Mouse (Mus musculus) kidney, adult 2 months (tissue): Measurements from ENCODE around the gene Adamts10. TPM values are rescaled to one million over a fixed set of nuclear protein-coding genes. Genes with fewer than 3 reads are reported as not detected.

ENCODE experiments used
- DNase-seq: peaks from one replicate; pipeline ENCODE4 v3.0.0; 2021
- H3K27ac ChIP-seq: fragments of 200-500 bp; 2 replicates; pipeline ENCODE4 v1.5.1; 2012; ENCODE audit warnings: low read depth, low read length, control low read depth, inconsistent platforms; ENCODE audit not compliant: insufficient read depth
- H3K27me3 ChIP-seq: fragments of 200-500 bp; replicated peaks from 2 replicates; pipeline ENCODE4 v1.6.1; 2012; ENCODE audit warnings: mild to moderate bottlenecking, moderate library complexity, low read length, inconsistent platforms; ENCODE audit not compliant: control insufficient read depth, insufficient read depth
- H3K36me3 ChIP-seq: fragments of 200-500 bp; 2 replicates; pipeline ENCODE4 v1.6.1; 2012; ENCODE audit warnings: mild to moderate bottlenecking, moderate library complexity, low read length, inconsistent platforms; ENCODE audit not compliant: control insufficient read depth, insufficient read depth
- H3K4me1 ChIP-seq: fragments of 200-500 bp; 2 replicates; pipeline ENCODE4 v1.6.1; 2011; ENCODE audit warnings: low read length; ENCODE audit not compliant: control insufficient read depth, insufficient read depth
- H3K4me3 ChIP-seq: fragments of 200-500 bp; 2 replicates; pipeline ENCODE4 v1.5.1; 2011; ENCODE audit warnings: mild to moderate bottlenecking, low read depth, low read length, control low read depth; ENCODE audit not compliant: insufficient read depth
- CTCF ChIP-seq: fragments of 200-500 bp; conservative IDR thresholded peaks from 2 replicates; pipeline ENCODE4 v1.5.1; 2011; ENCODE audit warnings: low read depth, mild to moderate bottlenecking, control low read depth, low read length, moderate library complexity, mixed read lengths; ENCODE audit not compliant: insufficient read depth, insufficient read length
- POLR2A ChIP-seq: fragments of 200-500 bp; IDR thresholded peaks from one replicate; pipeline ENCODE4 v1.6.1; 2011; ENCODE audit warnings: low read depth, low read length, control low read depth
- WGBS: fragments of 180-500 bp; shearing (Covaris S2); methylation state at CpG from one replicate; pipeline ENCODE4 v1.1.7; 2018; 5-methylcytosine and 5-hydroxymethylcytosine counted together
- polyA plus RNA-seq: library from polyadenylated mRNA; depleted of rRNA; stranded (reverse); fragments of >200 nt; gene quantifications from 2 replicates; pipeline ENCODE4 v1.2.3, GENCODE M21; 2012; rRNA removed

Adamts10 gene
- polyA plus RNA-seq, 1 experiment: 31.4 TPM

DNA sequence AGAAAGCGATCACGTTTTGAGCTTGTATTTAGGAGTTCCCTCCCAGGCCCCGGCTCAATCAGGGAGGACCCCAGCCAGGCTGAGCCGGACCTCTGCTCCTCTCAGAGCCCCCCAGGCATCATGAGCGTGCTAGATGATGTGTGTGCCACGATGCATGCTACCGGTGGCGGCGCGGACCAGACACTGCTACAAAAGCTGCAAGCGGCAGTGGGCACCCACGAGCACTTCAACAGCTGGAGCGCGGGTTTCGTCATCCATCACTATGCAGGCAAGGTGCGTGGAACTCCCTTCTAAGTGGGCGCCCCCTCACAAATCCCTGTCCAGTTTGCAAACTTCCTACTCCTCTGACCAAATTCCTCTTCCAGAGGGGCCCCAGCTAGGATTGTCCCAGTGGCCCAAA lies 62.0 kb downstream of the Adamts10 start:
- H3K36me3 ChIP-seq: no peaks in the 10 kb centered on the region
- no peaks in the 10 kb centered on the region for H3K4me1 ChIP-seq
- no peaks in the 10 kb centered on the region for H3K27me3 ChIP-seq
- no peak overlapping the region for H3K4me3 ChIP-seq
- no peak overlapping the region for H3K27ac ChIP-seq
- no peak for DNase-seq
- 71% methylated on average over 17 of the region's 17 CpGs for WGBS
- TF ChIP-seq POLR2A (no peak), CTCF (no peak)

DNA sequence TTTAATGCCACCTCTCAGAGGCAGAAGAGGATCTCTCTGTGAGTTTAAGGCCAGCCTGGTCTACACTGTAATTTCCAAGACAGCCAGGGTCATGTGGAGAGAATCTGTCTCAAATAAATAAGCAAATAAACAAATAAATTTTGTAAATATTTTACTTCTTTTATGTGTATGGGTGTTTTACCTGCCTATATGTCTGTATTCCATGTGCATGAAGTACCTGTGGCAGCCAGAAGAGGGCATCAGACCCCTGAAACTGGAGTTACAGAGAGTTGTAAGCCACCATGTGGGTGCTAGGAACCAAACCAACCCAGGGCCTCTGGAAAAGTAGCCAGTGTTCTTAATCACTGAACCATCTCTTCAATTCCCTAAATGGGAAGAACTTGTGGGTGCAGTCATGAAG lies 73.3 kb downstream of the Adamts10 start:
- H3K27me3 ChIP-seq: no peaks in the 10 kb centered on the region
- H3K4me3 ChIP-seq: no peak overlapping the region
- no peaks in the 10 kb centered on the region for H3K4me1 ChIP-seq
- H3K27ac ChIP-seq: no peak overlapping the region
- TF ChIP-seq CTCF: no peak
- no peak for TF ChIP-seq POLR2A
- no peak for DNase-seq
- no peaks in the 10 kb centered on the region for H3K36me3 ChIP-seq

DNA sequence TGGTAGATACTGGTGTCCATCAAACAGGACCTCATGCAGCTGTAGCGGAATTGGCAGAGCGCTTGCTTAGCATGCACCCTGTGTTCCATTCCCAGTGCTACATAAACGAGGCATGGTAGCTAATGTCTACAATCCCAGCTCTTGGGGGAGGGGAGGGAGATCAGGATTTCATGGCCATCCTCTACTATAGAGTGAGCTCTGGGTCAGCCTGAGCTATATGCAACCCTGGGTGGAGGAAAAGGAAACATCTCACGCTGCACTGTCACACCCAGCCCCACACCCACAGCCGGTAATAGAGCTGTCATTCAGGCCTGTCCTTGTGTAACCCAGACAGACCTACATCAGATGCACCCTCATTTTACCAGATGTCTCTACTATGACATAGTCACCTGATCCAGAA lies 74.5 kb downstream of the Adamts10 start:
- WGBS: 87% methylated on average over 5 of the region's 5 CpGs
- H3K4me3 ChIP-seq: no peak overlapping the region
- DNase-seq: no peak
- H3K27me3 ChIP-seq: no peaks in the 10 kb centered on the region
- H3K36me3 ChIP-seq: no peaks in the 10 kb centered on the region
- H3K4me1 ChIP-seq: no peaks in the 10 kb centered on the region
- TF ChIP-seq POLR2A: no peak
- TF ChIP-seq CTCF: no peak
- H3K27ac ChIP-seq: no peak overlapping the region

DNA sequence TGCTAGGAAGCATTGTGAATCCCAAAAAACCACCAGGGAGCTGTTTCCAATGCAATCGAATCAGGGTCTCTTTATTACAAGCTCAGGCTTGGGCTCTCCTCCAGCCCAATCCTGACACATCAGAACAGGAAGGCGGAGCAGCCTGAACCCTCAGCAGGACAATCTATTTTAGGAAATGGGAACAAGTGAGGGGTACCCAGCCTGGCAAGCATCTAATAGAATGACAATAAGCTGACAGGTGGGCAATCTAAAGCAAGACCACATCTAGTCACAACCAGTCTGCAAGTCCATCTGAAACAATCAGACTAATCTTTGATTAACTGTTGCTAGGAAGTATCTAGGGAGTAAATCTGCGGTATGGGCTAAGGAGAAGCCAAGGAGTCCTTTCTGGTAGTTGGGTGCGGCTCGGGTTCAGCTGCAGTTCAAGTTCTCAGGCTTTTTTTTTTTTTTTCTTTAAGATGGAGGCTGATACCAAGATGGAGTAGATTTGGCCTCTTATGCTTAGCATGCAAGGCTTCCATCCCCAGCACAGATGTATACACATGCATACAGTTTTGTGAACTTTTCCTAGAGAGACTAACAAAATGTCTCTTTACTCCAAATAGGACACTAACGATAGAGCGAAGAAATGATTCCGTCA lies 76.0 kb downstream of the Adamts10 start:
- Histone ChIP-seq H3K36me3 (no peaks in the 10 kb centered on the region), H3K4me3 (no peak overlapping the region), H3K27ac (no peak overlapping the region), H3K4me1 (no peaks in the 10 kb centered on the region), H3K27me3 (no peaks in the 10 kb centered on the region)
- 84% methylated on average over 8 of the region's 8 CpGs for WGBS
- no peak for DNase-seq
- TF ChIP-seq CTCF (no peak), POLR2A (no peak)

- Histone ChIP-seq H3K27me3 (no peaks in the 10 kb centered on the region), H3K4me1 (no peaks in the 10 kb centered on the region), H3K4me3 (no peak overlapping the region), H3K27ac (no peak overlapping the region), H3K36me3 (no peaks in the 10 kb centered on the region)
- 70% methylated on average over 3 of the region's 3 CpGs for WGBS
- no peak for DNase-seq
- TF ChIP-seq CTCF: no peak
These were observed 76.8 kb downstream of the Adamts10 start for GRCm38 (mm10) chr17:33600831-33601230.

DNA sequence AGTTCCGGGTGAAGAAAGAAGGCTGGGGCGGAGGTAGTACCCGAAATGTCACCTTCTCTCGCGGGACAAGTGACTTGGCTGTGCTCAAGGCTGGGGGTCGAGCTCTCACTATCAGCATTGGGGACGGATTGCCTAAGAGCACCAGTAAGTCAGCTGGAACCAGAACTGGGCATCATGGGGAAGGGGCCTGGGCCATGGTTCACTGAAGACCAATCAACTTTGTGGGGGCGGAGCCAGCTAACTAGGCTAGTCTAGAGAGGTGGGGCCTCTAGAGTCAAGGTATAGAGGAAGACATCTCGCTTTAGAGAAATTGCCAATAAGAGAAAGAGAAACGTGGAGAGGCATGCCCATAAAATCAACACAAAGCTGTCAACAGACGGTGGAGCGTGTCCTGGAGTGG lies 77.9 kb downstream of the Adamts10 start:
- Histone ChIP-seq H3K4me1 (no peaks in the 10 kb centered on the region), H3K36me3 (no peaks in the 10 kb centered on the region), H3K4me3 (no peak overlapping the region), H3K27ac (no peak overlapping the region), H3K27me3 (no peaks in the 10 kb centered on the region)
- DNase-seq: no peak
- TF ChIP-seq CTCF (no peak), POLR2A (no peak)
- WGBS: 81% methylated on average over 12 of the region's 12 CpGs

Other genes starting within 250 kb of the Adamts10 start
- 1.6 and 2.3 TPM in 2 replicates for gene Zfp955b, start 234.7 kb upstream of the Adamts10 start, polyA plus RNA-seq
- 0.76 and 1.1 TPM in 2 replicates for gene Zfp81, start 165.3 kb upstream of the Adamts10 start, polyA plus RNA-seq
- 1.8 and 2.1 TPM in 2 replicates for gene Zfp101, start 129.6 kb upstream of the Adamts10 start, polyA plus RNA-seq
- gene Actl9, start 91.3 kb upstream of the Adamts10 start, polyA plus RNA-seq: 0.33 and 0.53 TPM in 2 replicates
- 1.5 and 2.7 TPM in 2 replicates for gene Myo1f, start 31.5 kb downstream of the Adamts10 start, polyA plus RNA-seq
- gene Zfp414, start 104.9 kb downstream of the Adamts10 start, polyA plus RNA-seq: 43.2 and 44.0 TPM in 2 replicates
- 0.34 and 0.48 TPM in 2 replicates for gene Pram1, start 113.9 kb downstream of the Adamts10 start, polyA plus RNA-seq
- gene Hnrnpm, start 162.7 kb downstream of the Adamts10 start, polyA plus RNA-seq: 49.9 and 50.7 TPM in 2 replicates
- gene March2, start 194.5 kb downstream of the Adamts10 start, polyA plus RNA-seq: 95.8 and 102 TPM in 2 replicates
- gene Rab11b, start 236.3 kb downstream of the Adamts10 start, polyA plus RNA-seq: 291 and 303 TPM in 2 replicates